Mouse (Mus musculus) intestine, embryonic 15.5 days (tissue): ENCODE measurements around the gene Cog6. TPM values are rescaled to one million over a fixed set of nuclear protein-coding genes. Genes with fewer than 3 reads are reported as not detected.
A peak's percentile ranks its signal among the peaks of the same experiment; 100 is the strongest.

Experiments used
- ATAC-seq: fragments of 200-750 bp; cut with Nextera tagmentation; 2 replicates; pipeline ENCODE4 v1.8.0; 2017; ENCODE audit warnings: moderate TSS enrichment, moderate library complexity
- H3K27ac ChIP-seq: fragments of 300-500 bp; sonication (generic); 2 replicates; pipeline ENCODE4 v1.5.1; 2015; ENCODE audit warnings: mild to moderate bottlenecking, inconsistent platforms
- H3K27me3 ChIP-seq: fragments of 300-500 bp; sonication (generic); replicated peaks from 2 replicates; pipeline ENCODE4 v1.6.1; 2015; ENCODE audit warnings: inconsistent platforms
- H3K36me3 ChIP-seq: fragments of 300-500 bp; sonication (generic); 2 replicates; pipeline ENCODE4 v1.6.1; 2015; ENCODE audit warnings: inconsistent platforms
- H3K4me1 ChIP-seq: fragments of 300-500 bp; sonication (generic); replicated peaks from 2 replicates; pipeline ENCODE4 v1.6.1; 2015; ENCODE audit warnings: inconsistent platforms
- H3K4me2 ChIP-seq: fragments of 300-500 bp; sonication (generic); replicated peaks from 2 replicates; pipeline ENCODE4 v1.6.1; 2015; ENCODE audit warnings: mild to moderate bottlenecking, inconsistent platforms
- H3K4me3 ChIP-seq: fragments of 300-500 bp; sonication (generic); replicated peaks from 2 replicates; pipeline ENCODE4 v1.5.1; 2015; ENCODE audit warnings: inconsistent platforms
- H3K9ac ChIP-seq: fragments of 300-500 bp; sonication (generic); 2 replicates; pipeline ENCODE4 v1.6.1; 2015; ENCODE audit warnings: inconsistent platforms
- H3K9me3 ChIP-seq: fragments of 300-500 bp; sonication (generic); 2 replicates; pipeline ENCODE4 v1.6.1; 2016; ENCODE audit warnings: inconsistent platforms
- WGBS: fragments of 180-500 bp; shearing (Covaris S2); methylation state at CpG from one replicate; pipeline ENCODE4 v1.1.7; 2015; 5-methylcytosine and 5-hydroxymethylcytosine counted together
- polyA plus RNA-seq: library from polyadenylated mRNA; unstranded; fragments of >200 nt; fragmentation: Nextera tagmentation; extraction: Ambion mirVana; gene quantifications from 2 replicates; pipeline ENCODE4 v1.2.1, GENCODE M21; 2015

The Cog6 gene
- polyA plus RNA-seq, 1 experiment from 2014 or later, result 38.6 TPM

GRCm38 (mm10) chr3:52956236-52956635, 60.8 kb downstream of the Cog6 start:
- Histone ChIP-seq H3K4me1 (no peaks in the 10 kb centered on the region), H3K9ac (no peak overlapping the region), H3K4me3 (no peak overlapping the region), H3K27ac (no peak overlapping the region), H3K9me3 (no peaks in the 10 kb centered on the region), H3K36me3 (no peaks in the 10 kb centered on the region), H3K27me3 (no peaks in the 10 kb centered on the region; the same call in 1 of the 2 replicates), H3K4me2 (no peak overlapping the region)
- 84% methylated on average over 11 of the region's 11 CpGs for WGBS
- no peak for ATAC-seq

GRCm38 (mm10) chr3:52955481-52956019, 61.5 kb downstream of the Cog6 start:
- ATAC-seq, result 0 out of 2 replicates have a peak, but pooled peaks have one; percentile 28
- Histone ChIP-seq H3K36me3 (no peaks in the 10 kb centered on the region), H3K9me3 (no peaks in the 10 kb centered on the region), H3K4me2 (no peak overlapping the region), H3K9ac (no peak overlapping the region), H3K4me1 (no peaks in the 10 kb centered on the region), H3K4me3 (no peak overlapping the region), H3K27me3 (no peaks in the 10 kb centered on the region; the same call in 1 of the 2 replicates), H3K27ac (0 out of 2 replicates have a peak overlapping the region, but pooled peaks have one; percentile 13)
- 19% methylated on average over 10 of the region's 10 CpGs for WGBS

- H3K9me3 ChIP-seq, result no peaks in the 10 kb centered on the region
- no peaks in the 10 kb centered on the region for H3K27me3 ChIP-seq
- WGBS, result 78% methylated on average over 9 of the region's 9 CpGs
- no peaks in the 10 kb centered on the region for H3K4me1 ChIP-seq
- ATAC-seq, result no peak
- H3K36me3 ChIP-seq, result no peaks in the 10 kb centered on the region
- H3K27ac ChIP-seq, result no peak overlapping the region
- H3K4me3 ChIP-seq, result no peak overlapping the region
- no peak overlapping the region for H3K4me2 ChIP-seq
- no peak overlapping the region for H3K9ac ChIP-seq
These were observed 62.4 kb downstream of the Cog6 start for GRCm38 (mm10) chr3:52954656-52955055.

GRCm38 (mm10) chr3:52953831-52954230, 63.2 kb downstream of the Cog6 start:
- Histone ChIP-seq H3K27ac (no peak overlapping the region), H3K4me3 (no peak overlapping the region), H3K4me2 (no peak overlapping the region), H3K9ac (no peak overlapping the region), H3K27me3 (no peaks in the 10 kb centered on the region), H3K4me1 (no peaks in the 10 kb centered on the region), H3K36me3 (no peaks in the 10 kb centered on the region), H3K9me3 (no peaks in the 10 kb centered on the region)
- no peak for ATAC-seq
- 84% methylated on average over 1 of the region's 1 CpGs for WGBS

- Histone ChIP-seq H3K9me3 (no peaks in the 10 kb centered on the region), H3K27ac (no peak overlapping the region), H3K27me3 (no peaks in the 10 kb centered on the region), H3K4me2 (no peak overlapping the region), H3K4me1 (no peaks in the 10 kb centered on the region), H3K9ac (no peak overlapping the region), H3K36me3 (no peaks in the 10 kb centered on the region), H3K4me3 (no peak overlapping the region)
- no peak for ATAC-seq
- whole genome bisulfite sequencing, result 79% methylated on average over 5 of the region's 5 CpGs
These were observed 68.2 kb downstream of the Cog6 start for GRCm38 (mm10) chr3:52948824-52949223.

- 86% methylated on average over 5 of the region's 5 CpGs for WGBS
- Histone ChIP-seq H3K4me1 (no peaks in the 10 kb centered on the region), H3K27me3 (no peaks in the 10 kb centered on the region), H3K9ac (no peak overlapping the region), H3K27ac (no peak overlapping the region), H3K4me2 (no peak overlapping the region), H3K36me3 (no peaks in the 10 kb centered on the region), H3K9me3 (no peaks in the 10 kb centered on the region), H3K4me3 (no peak overlapping the region)
- ATAC-seq, result no peak
These were observed 69.6 kb downstream of the Cog6 start for GRCm38 (mm10) chr3:52947444-52947843.

GRCm38 (mm10) chr3:52940832-52941468, 76.1 kb downstream of the Cog6 start:
- H3K4me3 ChIP-seq, result no peak overlapping the region
- H3K4me2 ChIP-seq, result no peak overlapping the region
- WGBS, result 43% methylated on average over 10 of the region's 10 CpGs
- H3K9ac ChIP-seq, result no peak overlapping the region
- no peaks in the 10 kb centered on the region for H3K27me3 ChIP-seq
- no peak overlapping the region for H3K27ac ChIP-seq
- ATAC-seq, result no peak
- no peaks in the 10 kb centered on the region for H3K36me3 ChIP-seq
- H3K9me3 ChIP-seq, result no peaks in the 10 kb centered on the region
- no peaks in the 10 kb centered on the region for H3K4me1 ChIP-seq

GRCm38 (mm10) chr3:52938398-52938797, 78.6 kb downstream of the Cog6 start:
- no peaks in the 10 kb centered on the region for H3K4me1 ChIP-seq

GRCm38 (mm10) chr3:52937739-52938306, 79.2 kb downstream of the Cog6 start:
- WGBS, result 79% methylated on average over 6 of the region's 6 CpGs

More at GRCm38 (mm10) chr3:52938398-52938797, 78.6 kb downstream of the Cog6 start:
- H3K27ac ChIP-seq, result no peak overlapping the region
- H3K36me3 ChIP-seq, result no peaks in the 10 kb centered on the region
- H3K4me2 ChIP-seq, result no peak overlapping the region
- no peak overlapping the region for H3K4me3 ChIP-seq
- WGBS, result 63% methylated on average over 5 of the region's 5 CpGs
- no peak overlapping the region for H3K9ac ChIP-seq
- no peaks in the 10 kb centered on the region for H3K9me3 ChIP-seq
- ATAC-seq, result no peak
- H3K27me3 ChIP-seq, result no peaks in the 10 kb centered on the region

GRCm38 (mm10) chr3:52931956-52932355, 85.1 kb downstream of the Cog6 start:
- Histone ChIP-seq H3K27me3 (no peaks in the 10 kb centered on the region), H3K4me1 (no peaks in the 10 kb centered on the region), H3K9ac (no peak overlapping the region), H3K9me3 (no peaks in the 10 kb centered on the region), H3K4me3 (no peak overlapping the region), H3K27ac (no peak overlapping the region), H3K36me3 (no peaks in the 10 kb centered on the region), H3K4me2 (no peak overlapping the region)
- 73% methylated on average over 2 of the region's 2 CpGs for whole genome bisulfite sequencing
- no peak for ATAC-seq

More at GRCm38 (mm10) chr3:52937739-52938306, 79.2 kb downstream of the Cog6 start:
- no peak overlapping the region for H3K9ac ChIP-seq
- H3K27ac ChIP-seq, result no peak overlapping the region
- no peak overlapping the region for H3K4me3 ChIP-seq
- ATAC-seq, result no peak
- H3K4me2 ChIP-seq, result no peak overlapping the region
- no peaks in the 10 kb centered on the region for H3K27me3 ChIP-seq
- no peaks in the 10 kb centered on the region for H3K4me1 ChIP-seq
- H3K36me3 ChIP-seq, result no peaks in the 10 kb centered on the region
- H3K9me3 ChIP-seq, result no peaks in the 10 kb centered on the region
